Comparison of ENCODE assay signal across 9 mouse cellular contexts in the genomic region with DNA sequence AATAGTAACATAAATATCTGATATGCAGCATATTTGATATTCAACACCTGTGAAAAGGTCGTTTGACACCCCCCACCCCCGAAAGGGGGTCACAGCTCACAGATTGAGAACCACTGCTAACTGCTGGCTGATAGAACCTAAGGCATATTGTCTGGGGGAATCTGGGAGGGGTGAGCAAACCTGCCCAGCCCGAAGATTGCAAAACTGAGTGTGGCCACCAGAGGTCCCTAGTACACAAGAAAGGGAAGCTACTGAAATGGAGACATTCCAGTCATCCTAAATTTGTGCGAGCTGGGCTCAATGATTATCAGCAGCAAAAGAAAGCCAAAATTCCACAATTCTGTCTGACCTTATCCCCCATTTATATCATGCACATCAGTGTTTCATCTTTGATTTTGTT. TPM values are rescaled to one million over a fixed set of nuclear protein-coding genes. Genes with fewer than 3 reads are reported as not detected.
DNase-seq lines count a peak whose midpoint lies in the region; ATAC-seq lines count a peak whose summit lies in the region.
"Had no signal": no experiment of that assay in that cellular context is flagged by ENCODE, and none has a peak within 500 bp of the region (broad histone marks: within the 10 kb centered on the region; RNA-seq: fewer than 3 reads in every experiment).

No protein-coding gene starts in this region.

- no peaks in the 10 kb centered on the region for H3K36me3 ChIP-seq in forebrain, embryonic 10.5 days (replicated peaks)
- H3K36me3 ChIP-seq in forebrain, embryonic 15.5 days: no peaks in the 10 kb centered on the region
- no peaks in the 10 kb centered on the region for H3K36me3 ChIP-seq in limb, embryonic 11.5 days (ENCODE audit: control insufficient read depth, insufficient read depth, low read length)
- H3K36me3 ChIP-seq in neural tube, embryonic 14.5 days (ENCODE audit: control insufficient read depth, insufficient read depth, low read length): no peaks in the 10 kb centered on the region
- H3K36me3 ChIP-seq: limb, embryonic 15.5 days had no signal

- H3K27ac ChIP-seq in forebrain, embryonic 10.5 days: no peak overlapping the region
- H3K27ac ChIP-seq in forebrain, embryonic 15.5 days (replicated peaks): no peak overlapping the region
- no peak overlapping the region for H3K27ac ChIP-seq in limb, embryonic 11.5 days (replicated peaks; ENCODE audit: low read depth, low read length)
- no peak overlapping the region for H3K27ac ChIP-seq in neural tube, embryonic 14.5 days (ENCODE audit: low read depth, low read length)
- H3K27ac ChIP-seq: limb, embryonic 15.5 days had no signal

- no peak overlapping the region for H3K9ac ChIP-seq in forebrain, embryonic 15.5 days (replicated peaks)
- no peak overlapping the region for H3K9ac ChIP-seq in limb, embryonic 11.5 days (ENCODE audit: low read length)
- H3K9ac ChIP-seq in neural tube, embryonic 14.5 days (replicated peaks; ENCODE audit: low read depth, low read length): no peak overlapping the region
- H3K9ac ChIP-seq: limb, embryonic 15.5 days had no signal

- 22% methylated on average over 4 of the region's 4 CpGs for WGBS in forebrain, embryonic 10.5 days
- 16% methylated on average over 4 of the region's 4 CpGs for WGBS in forebrain, embryonic 15.5 days
- WGBS in limb, embryonic 11.5 days: 13% methylated on average over 4 of the region's 4 CpGs
- 16% methylated on average over 4 of the region's 4 CpGs for WGBS in neural tube, embryonic 14.5 days

- no peak overlapping the region for H3K4me3 ChIP-seq in forebrain, embryonic 10.5 days
- H3K4me3 ChIP-seq in forebrain, embryonic 15.5 days: no peak overlapping the region
- no peak overlapping the region for H3K4me3 ChIP-seq in limb, embryonic 11.5 days (ENCODE audit: low read depth, low read length)
- H3K4me3 ChIP-seq in neural tube, embryonic 14.5 days (ENCODE audit: low read depth, low read length): no peak overlapping the region
- H3K4me3 ChIP-seq: limb, embryonic 15.5 days had no signal

- no peaks in the 10 kb centered on the region for H3K9me3 ChIP-seq in forebrain, embryonic 10.5 days
- H3K9me3 ChIP-seq in forebrain, embryonic 15.5 days: no peaks in the 10 kb centered on the region
- H3K9me3 ChIP-seq in limb, embryonic 11.5 days (ENCODE audit: control insufficient read depth, low read length): no peaks in the 10 kb centered on the region
- no peaks in the 10 kb centered on the region for H3K9me3 ChIP-seq in neural tube, embryonic 14.5 days (ENCODE audit: control insufficient read depth, low read length)
- H3K9me3 ChIP-seq: limb, embryonic 15.5 days had no signal

- no peaks in the 10 kb centered on the region for H3K4me1 ChIP-seq in forebrain, embryonic 10.5 days
- no peaks in the 10 kb centered on the region for H3K4me1 ChIP-seq in forebrain, embryonic 15.5 days
- H3K4me1 ChIP-seq in limb, embryonic 11.5 days (ENCODE audit: control insufficient read depth, insufficient read depth, low read length): no peaks in the 10 kb centered on the region
- no peaks in the 10 kb centered on the region for H3K4me1 ChIP-seq in neural tube, embryonic 14.5 days (ENCODE audit: control insufficient read depth, insufficient read depth, low read length)
- H3K4me1 ChIP-seq: limb, embryonic 15.5 days had no signal

- ATAC-seq in forebrain, embryonic 15.5 days (replicated peaks): no peak
- peak; percentile 70 for ATAC-seq in frontal cortex, adult (ENCODE audit: low TSS enrichment)
- ATAC-seq in limb, embryonic 11.5 days (ENCODE audit: insufficient number of reproducible peaks, low FRiP score, low TSS enrichment, low read depth): no peak
- peak; percentile 61; the same call in 1 of the 2 replicates for ATAC-seq in neural tube, embryonic 14.5 days (ENCODE audit: low read depth)

- no peaks in the 10 kb centered on the region for H3K27me3 ChIP-seq in forebrain, embryonic 10.5 days (ENCODE audit: poor library complexity, severe bottlenecking)
- no peaks in the 10 kb centered on the region for H3K27me3 ChIP-seq in forebrain, embryonic 15.5 days
- no peaks in the 10 kb centered on the region for H3K27me3 ChIP-seq in limb, embryonic 11.5 days (ENCODE audit: control insufficient read depth, insufficient read depth, low read length)
- no peaks in the 10 kb centered on the region for H3K27me3 ChIP-seq in neural tube, embryonic 14.5 days (ENCODE audit: control insufficient read depth, insufficient read depth, low read length)
- H3K27me3 ChIP-seq: limb, embryonic 15.5 days had no signal

- peak; percentile 43 for DNase-seq in forebrain, embryonic 10.5 days (ENCODE audit: extremely low spot score, low spot score)
- peak; percentile 37 for DNase-seq in c-Kit-positive CD71-positive TER-119-negative erythroid progenitor cells, embryonic 14.5 days (ENCODE audit: low read depth)
- DNase-seq in kidney, adult 8-10 months: peak; percentile 42 to 76
- peak; percentile 77 for DNase-seq in limb, embryonic 11.5 days (ENCODE audit: low spot score)
- peak; percentile 43 for DNase-seq in testis, postnatal 14 days (ENCODE audit: low spot score)

- H3K4me2 ChIP-seq in forebrain, embryonic 15.5 days (replicated peaks): no peak overlapping the region
- H3K4me2 ChIP-seq in limb, embryonic 11.5 days (ENCODE audit: low read depth, severe bottlenecking): no peak overlapping the region
- H3K4me2 ChIP-seq in neural tube, embryonic 14.5 days (ENCODE audit: low read depth, low read length): no peak overlapping the region
- H3K4me2 ChIP-seq: limb, embryonic 15.5 days had no signal

RNA-seq across cellular contexts. Expression of a gene that starts 42.9 kb away (rescaled TPM):
- polyA plus RNA-seq in forebrain, embryonic 10.5 days (2016; fragmentation: Nextera tagmentation; extraction: Ambion mirVana): not detected in 2 replicates
- not detected in 2 replicates for polyA plus RNA-seq in forebrain, embryonic 15.5 days (2015; fragmentation: Nextera tagmentation; extraction: Ambion mirVana)
- not detected in 2 replicates for polyA plus RNA-seq in limb, embryonic 11.5 days (2014; fragmentation: Nextera tagmentation; extraction: Ambion mirVana)
- polyA plus RNA-seq in neural tube, embryonic 14.5 days (2014; fragmentation: Nextera tagmentation; extraction: Ambion mirVana): 0.05 TPM in 1 of 2 replicates, not detected in the other
- polyA plus RNA-seq: limb, embryonic 15.5 days had no signal

Comparison
In these comparisons a context has a peak if more than half of its experiments do, and no peak if none do; other contexts are left out.
1. ATAC-seq: peak in frontal cortex, adult (single experiment) and neural tube, embryonic 14.5 days (single experiment); none in forebrain, embryonic 15.5 days (single experiment) and limb, embryonic 11.5 days (single experiment).
2. Peak in every context shown above with its lines, with median percentiles within 50 percentile points of each other: DNase-seq.